Mouse (Mus musculus) CH12.LX (cell line): ENCODE measurements around the gene Gm4787.

ENCODE experiments used
- CHD2 ChIP-seq: IDR thresholded peaks from 2 replicates; pipeline ENCODE4 v1.6.1; 2011; ENCODE audit warnings: low read length, improper control_type of control experiment
- EP300 ChIP-seq: IDR thresholded peaks from 2 replicates; pipeline ENCODE4 v1.6.1; 2011; ENCODE audit warnings: low read length, improper control_type of control experiment
- MYC ChIP-seq: IDR thresholded peaks from 2 replicates; pipeline ENCODE4 v1.6.1; 2011; ENCODE audit warnings: low read depth, mild to moderate bottlenecking, improper control_type of control experiment, low read length
- NRF1 ChIP-seq: IDR thresholded peaks from 2 replicates; pipeline ENCODE4 v1.6.1; 2014; ENCODE audit warnings: low read depth, mild to moderate bottlenecking, inconsistent platforms, low read length, improper control_type of control experiment, moderate library complexity
- POLR2A ChIP-seq: IDR thresholded peaks from 2 replicates; pipeline ENCODE4 v1.6.1; 2011; ENCODE audit warnings: low read depth, mild to moderate bottlenecking, improper control_type of control experiment, low read length
- POLR2AphosphoS2 ChIP-seq: IDR thresholded peaks from 2 replicates; pipeline ENCODE4 v1.6.1; 2011; ENCODE audit warnings: low read depth, low read length, improper control_type of control experiment

- no peak for TF ChIP-seq NRF1
- no peak for TF ChIP-seq MYC
- no peak for TF ChIP-seq POLR2A
- TF ChIP-seq POLR2AphosphoS2, result no peak
- no peak for TF ChIP-seq EP300
- no peak for TF ChIP-seq CHD2
Observed at GRCm38 (mm10) chr12:81408966-81409365, 29.7 kb upstream of the Gm4787 start.
